Mouse (Mus musculus) embryonic facial prominence, embryonic 15.5 days (tissue): ENCODE data around the gene Sco2. TPM values are rescaled to one million over a fixed set of nuclear protein-coding genes. Genes with fewer than 3 reads are reported as not detected.

Experiments
- ATAC-seq: fragments of 200-750 bp; cut with Nextera tagmentation; 2 replicates; pipeline ENCODE4 v1.8.0; 2017; ENCODE audit warnings: low read depth, moderate TSS enrichment; ENCODE audit not compliant: insufficient number of reproducible peaks, low FRiP score, low TSS enrichment
- H3K27ac ChIP-seq: fragments of 300-500 bp; sonication (generic); replicated peaks from 2 replicates; pipeline ENCODE4 v1.5.1; 2015; ENCODE audit warnings: mild to moderate bottlenecking, inconsistent platforms
- H3K27me3 ChIP-seq: fragments of 300-500 bp; sonication (generic); 2 replicates; pipeline ENCODE4 v1.6.1; 2015; ENCODE audit warnings: inconsistent platforms
- H3K36me3 ChIP-seq: fragments of 300-500 bp; sonication (generic); 2 replicates; pipeline ENCODE4 v1.6.1; 2015; ENCODE audit warnings: mild to moderate bottlenecking, inconsistent platforms
- H3K4me1 ChIP-seq: fragments of 300-500 bp; sonication (generic); 2 replicates; pipeline ENCODE4 v1.6.1; 2015; ENCODE audit warnings: inconsistent platforms
- H3K4me2 ChIP-seq: fragments of 300-500 bp; sonication (generic); replicated peaks from 2 replicates; pipeline ENCODE4 v1.6.1; 2015; ENCODE audit warnings: mild to moderate bottlenecking, inconsistent platforms
- H3K4me3 ChIP-seq: fragments of 300-500 bp; sonication (generic); replicated peaks from 2 replicates; pipeline ENCODE4 v1.5.1; 2015; ENCODE audit warnings: mild to moderate bottlenecking, inconsistent platforms
- H3K9ac ChIP-seq: fragments of 300-500 bp; sonication (generic); 2 replicates; pipeline ENCODE4 v1.6.1; 2015; ENCODE audit warnings: inconsistent platforms
- H3K9me3 ChIP-seq: fragments of 300-500 bp; sonication (generic); replicated peaks from 2 replicates; pipeline ENCODE4 v1.6.1; 2016; ENCODE audit warnings: inconsistent platforms
- WGBS: fragments of 180-500 bp; shearing (Covaris S2); methylation state at CpG from one replicate; pipeline ENCODE4 v1.1.7; 2015; 5-methylcytosine and 5-hydroxymethylcytosine counted together
- polyA plus RNA-seq: library from polyadenylated mRNA; unstranded; fragments of >200 nt; fragmentation: Nextera tagmentation; extraction: Ambion mirVana; gene quantifications from 2 replicates; pipeline ENCODE4 v1.2.1, GENCODE M21; 2015

The Sco2 gene
- polyA plus RNA-seq, 1 experiment from 2014 or later: 6.9 TPM

- WGBS: 29% methylated on average over 12 of the region's 12 CpGs
- ATAC-seq: no peak
- no peak overlapping the region for H3K27ac ChIP-seq
These were observed 13.5 kb upstream of the Sco2 start for GRCm38 (mm10) chr15:89387127-89387526.

GRCm38 (mm10) chr15:89384617-89385016 lies 11.0 kb upstream of the Sco2 start, which contains the start of gene Klhdc7b:
Gene Klhdc7b, plus strand, starts transcription at chr15:89384917.
- H3K4me1 ChIP-seq: no peaks in the 10 kb centered on the region
- no peaks in the 10 kb centered on the region for H3K9me3 ChIP-seq
- no peak within 1 kb of the TSS for H3K4me3 ChIP-seq
- WGBS: 81% methylated on average over 7 of the region's 7 CpGs
- no peak for ATAC-seq
- H3K27me3 ChIP-seq: peaks cover 12% of the 10 kb centered on the region
- H3K9ac ChIP-seq: no peak within 1 kb of the TSS
- H3K36me3 ChIP-seq: no peaks in the 10 kb centered on the region
- no peak within 1 kb of the TSS for H3K27ac ChIP-seq
- no peak within 1 kb of the TSS for H3K4me2 ChIP-seq

More at GRCm38 (mm10) chr15:89387127-89387526, 13.5 kb upstream of the Sco2 start:
- Histone ChIP-seq H3K4me1 (no peaks in the 10 kb centered on the region), H3K9me3 (no peaks in the 10 kb centered on the region), H3K9ac (no peak overlapping the region), H3K27me3 (peaks cover 6% of the 10 kb centered on the region; the same call in 1 of the 2 replicates), H3K4me3 (no peak overlapping the region), H3K36me3 (no peaks in the 10 kb centered on the region), H3K4me2 (no peak overlapping the region)

GRCm38 (mm10) chr15:89379429-89379828 lies 5.8 kb upstream of the Sco2 start:
- Histone ChIP-seq H3K36me3 (no peaks in the 10 kb centered on the region), H3K4me2 (peak overlapping the region; percentile 55), H3K9ac (no peak overlapping the region), H3K9me3 (no peaks in the 10 kb centered on the region), H3K27ac (no peak overlapping the region), H3K27me3 (peaks cover 51% of the 10 kb centered on the region), H3K4me3 (peak overlapping the region; percentile 38), H3K4me1 (peaks cover 26% of the 10 kb centered on the region)
- ATAC-seq: no peak
- 12% methylated on average over 10 of the region's 10 CpGs for WGBS

- H3K9ac ChIP-seq: no peak within 1 kb of the TSS
- peaks cover 51% of the 10 kb centered on the region for H3K27me3 ChIP-seq
- peaks cover 30% of the 10 kb centered on the region for H3K4me1 ChIP-seq
- no peaks in the 10 kb centered on the region for H3K9me3 ChIP-seq
- WGBS: 1% methylated on average over 33 of the region's 33 CpGs
- no peak for ATAC-seq
- H3K4me3 ChIP-seq: peak within 1 kb of the TSS; percentile 38
- H3K27ac ChIP-seq: no peak within 1 kb of the TSS
- peak within 1 kb of the TSS; percentile 55 for H3K4me2 ChIP-seq
- no peaks in the 10 kb centered on the region for H3K36me3 ChIP-seq
These were observed 5.3 kb upstream of the Sco2 start, which contains the start of gene Odf3b for GRCm38 (mm10) chr15:89378831-89379401. Gene Odf3b, minus strand, starts transcription at chr15:89379282.

- Histone ChIP-seq H3K27ac (no peak overlapping the region), H3K4me2 (peak overlapping the region; percentile 55), H3K27me3 (peaks cover 51% of the 10 kb centered on the region), H3K9ac (no peak overlapping the region), H3K9me3 (no peaks in the 10 kb centered on the region), H3K4me1 (peaks cover 31% of the 10 kb centered on the region), H3K4me3 (peak overlapping the region; percentile 38), H3K36me3 (no peaks in the 10 kb centered on the region)
- 9% methylated on average over 46 of the region's 46 CpGs for WGBS
- no peak for ATAC-seq
These were observed 4.5 kb upstream of the Sco2 start for GRCm38 (mm10) chr15:89377938-89378828.

- H3K36me3 ChIP-seq: peaks cover 2% of the 10 kb centered on the region
- H3K4me3 ChIP-seq: no peak overlapping the region
- no peak overlapping the region for H3K27ac ChIP-seq
- peak overlapping the region; percentile 12 for H3K4me2 ChIP-seq
- WGBS: 3% methylated on average over 18 of the region's 18 CpGs
- no peak for ATAC-seq
- no peaks in the 10 kb centered on the region for H3K9me3 ChIP-seq
- H3K9ac ChIP-seq: no peak overlapping the region
- H3K4me1 ChIP-seq: peaks cover 38% of the 10 kb centered on the region
- peaks cover 45% of the 10 kb centered on the region for H3K27me3 ChIP-seq
These were observed 3.7 kb upstream of the Sco2 start for GRCm38 (mm10) chr15:89377362-89377761.

- Histone ChIP-seq H3K4me3 (no peak within 1 kb of the TSS), H3K4me2 (peak within 1 kb of the TSS; percentile 12), H3K4me1 (peaks cover 42% of the 10 kb centered on the region), H3K27me3 (peaks cover 45% of the 10 kb centered on the region), H3K27ac (no peak within 1 kb of the TSS), H3K9me3 (no peaks in the 10 kb centered on the region), H3K9ac (no peak within 1 kb of the TSS), H3K36me3 (peaks cover 6% of the 10 kb centered on the region)
- WGBS: 15% methylated on average over 16 of the region's 16 CpGs
- no peak for ATAC-seq
These were observed 3.3 kb upstream of the Sco2 start, which contains the start of gene Tymp for GRCm38 (mm10) chr15:89376957-89377356. Gene Tymp, minus strand, starts transcription at chr15:89377039.

- Histone ChIP-seq H3K4me3 (no peak overlapping the region), H3K9me3 (no peaks in the 10 kb centered on the region), H3K9ac (no peak overlapping the region), H3K36me3 (peaks cover 15% of the 10 kb centered on the region), H3K4me2 (no peak overlapping the region), H3K27me3 (peaks cover 45% of the 10 kb centered on the region), H3K4me1 (peaks cover 42% of the 10 kb centered on the region), H3K27ac (no peak overlapping the region)
- 80% methylated on average over 7 of the region's 7 CpGs for WGBS
- ATAC-seq: no peak
These were observed 2.4 kb upstream of the Sco2 start for GRCm38 (mm10) chr15:89376040-89376439.

GRCm38 (mm10) chr15:89374801-89375534 lies 1.3 kb upstream of the Sco2 start:
- Histone ChIP-seq H3K36me3 (peaks cover 26% of the 10 kb centered on the region), H3K27me3 (peaks cover 41% of the 10 kb centered on the region), H3K27ac (no peak overlapping the region), H3K9ac (no peak overlapping the region), H3K4me1 (peaks cover 42% of the 10 kb centered on the region), H3K4me3 (no peak overlapping the region), H3K4me2 (no peak overlapping the region), H3K9me3 (no peaks in the 10 kb centered on the region)
- ATAC-seq: no peak
- WGBS: 90% methylated on average over 17 of the region's 17 CpGs

- WGBS: 47% methylated on average over 9 of the region's 9 CpGs
- peaks cover 40% of the 10 kb centered on the region for H3K4me1 ChIP-seq
- peak overlapping the region; percentile 80 for H3K4me3 ChIP-seq
- H3K36me3 ChIP-seq: peaks cover 32% of the 10 kb centered on the region
- peaks cover 36% of the 10 kb centered on the region for H3K27me3 ChIP-seq
- H3K9me3 ChIP-seq: no peaks in the 10 kb centered on the region
- H3K27ac ChIP-seq: peak overlapping the region; percentile 94
- peak overlapping the region; percentile 65 for H3K9ac ChIP-seq
- no peak for ATAC-seq
- peak overlapping the region; percentile 95 for H3K4me2 ChIP-seq
These were observed 694 bp upstream of the Sco2 start for GRCm38 (mm10) chr15:89374340-89374739.
